Mouse (Mus musculus): ENCODE results near the gene Alpk1.

The Alpk1 gene

DNA sequence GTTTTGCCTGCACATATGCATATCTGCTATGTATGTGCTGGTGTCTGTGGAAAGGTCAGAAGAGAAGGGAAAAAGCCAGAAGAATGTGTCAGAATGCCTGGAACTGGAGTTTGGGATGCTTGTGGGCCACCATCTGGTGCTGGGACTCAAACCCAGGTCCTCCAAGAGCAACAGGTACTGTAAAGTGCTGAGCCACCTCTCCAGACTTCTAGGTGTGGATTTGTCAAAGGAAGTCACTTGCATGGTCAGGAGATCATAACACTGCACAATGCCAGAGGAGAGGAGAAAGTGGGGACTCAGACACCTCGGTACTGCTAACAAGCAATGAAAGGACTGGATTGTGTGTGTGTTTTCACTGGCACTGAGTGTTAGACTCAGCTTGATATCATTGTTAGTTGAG, 150.1 kb downstream of the Alpk1 start:
- DNase-seq (ENCODE audit: low spot score in 2 of 2), result no peak

DNA sequence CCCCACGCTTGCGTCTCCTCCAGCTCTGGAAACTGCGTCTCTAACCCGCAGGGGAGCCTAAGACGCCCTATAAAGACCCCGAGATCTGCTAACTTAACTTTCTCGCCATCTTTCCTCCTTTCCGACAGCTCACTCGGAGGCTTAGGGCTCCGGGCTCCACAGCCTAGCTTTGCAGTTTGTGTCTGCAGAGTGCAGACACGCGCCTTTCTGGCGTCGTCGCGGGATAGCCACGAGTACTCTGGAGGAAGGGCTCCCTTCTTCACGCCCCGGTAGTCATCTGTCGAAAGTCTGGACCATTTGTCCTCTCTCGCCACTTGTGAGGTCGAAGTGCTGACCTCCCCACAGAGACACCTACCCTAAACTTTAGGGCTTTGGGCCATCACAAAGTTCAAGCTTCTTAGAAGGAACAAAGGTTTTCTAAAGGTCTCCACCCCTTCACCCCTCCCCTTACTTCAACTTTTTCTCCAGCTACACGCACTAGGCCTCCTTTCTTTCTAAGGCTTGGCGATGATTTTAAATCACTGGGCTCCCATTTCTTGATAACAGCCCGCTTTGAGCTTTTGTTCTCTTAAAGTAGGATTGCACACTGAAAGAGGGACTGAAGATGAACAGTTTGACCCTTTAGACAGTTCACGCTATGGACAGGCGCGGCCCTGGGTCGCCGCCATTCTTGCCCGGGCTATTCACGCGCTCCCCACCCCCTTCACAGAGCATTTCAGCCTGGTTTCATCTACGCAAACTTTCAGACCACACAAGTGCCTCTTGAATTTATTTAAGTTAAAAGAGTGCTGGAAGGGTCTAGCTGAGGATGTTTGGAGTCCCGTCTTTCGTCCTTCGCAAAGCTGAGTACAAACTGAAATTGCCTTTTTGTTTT, 151.8 kb downstream of the Alpk1 start:
- no peak for DNase-seq (ENCODE audit: low spot score in 2 of 2)

DNA sequence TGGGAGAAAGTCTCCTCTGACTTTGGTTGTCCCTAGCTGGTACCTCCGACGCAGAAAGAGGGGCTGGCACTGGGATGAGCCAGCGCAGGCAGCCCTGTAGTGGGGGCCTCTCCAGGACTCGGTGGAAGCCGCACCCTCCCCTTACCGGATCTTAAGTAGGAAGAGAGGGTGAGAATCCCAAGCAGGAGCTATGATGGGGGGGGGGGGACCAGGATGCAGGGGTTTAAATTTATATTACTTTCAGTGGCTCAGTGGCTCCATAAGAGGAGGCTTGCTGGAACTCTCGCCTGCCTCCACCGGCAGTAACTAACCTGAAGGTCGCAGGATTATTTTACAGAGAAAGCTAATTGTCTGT, 152.4 kb downstream of the Alpk1 start:
- no peak for DNase-seq (ENCODE audit: low spot score in 2 of 2)

DNA sequence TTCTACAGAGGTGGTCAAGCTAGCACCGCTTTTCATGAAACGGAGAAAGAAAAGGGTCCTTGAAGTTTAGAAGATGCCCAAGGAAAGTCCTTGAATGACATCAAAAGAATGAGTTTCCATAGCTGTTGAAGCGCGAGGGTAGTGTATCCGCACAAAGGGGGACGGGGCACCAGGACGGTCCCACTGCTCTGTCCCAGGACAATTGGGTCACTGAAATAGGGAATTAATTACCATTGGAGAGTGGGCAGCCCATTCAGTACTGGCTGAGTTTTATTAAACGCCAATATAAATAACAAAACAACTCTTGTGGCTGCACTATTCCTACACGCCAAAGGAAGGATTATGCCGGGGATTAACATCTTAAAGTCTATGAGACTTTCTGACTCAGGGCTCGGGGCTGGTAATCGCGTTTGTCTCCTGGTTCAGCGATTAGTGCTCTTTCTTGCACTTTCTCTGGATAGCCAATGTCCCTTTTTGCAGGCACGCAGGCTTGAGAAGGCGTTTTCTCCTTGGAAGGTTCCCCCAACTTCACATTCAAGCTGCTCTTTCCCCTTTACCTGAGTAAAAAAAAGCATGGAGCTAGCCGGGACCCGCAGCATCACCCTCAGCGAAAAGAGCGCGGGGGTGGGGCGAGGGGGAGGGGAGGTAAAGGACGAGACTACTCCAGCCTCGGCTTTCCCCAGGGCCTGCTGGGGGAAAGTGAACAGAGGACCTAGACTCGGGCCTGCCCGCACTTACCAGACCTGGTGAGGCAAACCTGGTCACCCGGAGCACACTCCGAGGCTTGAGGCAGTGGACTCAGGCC, 153.0 kb downstream of the Alpk1 start:
- DNase-seq (ENCODE audit: low spot score in 2 of 2), result no peak

DNA sequence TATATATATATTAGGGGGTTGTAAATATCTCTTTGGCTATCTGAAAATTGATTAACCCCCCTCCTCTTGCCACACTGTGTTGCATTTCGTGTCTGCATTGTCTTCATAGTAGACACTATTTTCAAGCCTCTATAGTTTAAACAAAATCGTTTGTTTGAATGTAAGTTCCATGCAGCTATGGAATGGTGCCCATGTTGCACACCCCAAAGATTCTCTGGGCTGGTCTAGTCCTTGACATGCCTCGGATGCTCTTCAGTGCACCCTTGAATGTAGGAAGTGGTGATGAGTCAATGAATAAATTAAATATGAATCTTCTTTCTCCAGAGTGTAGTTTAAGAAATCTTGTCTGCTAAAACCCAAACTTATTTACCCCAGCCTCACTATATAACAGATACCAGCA, 153.8 kb downstream of the Alpk1 start:
- DNase-seq (ENCODE audit: low spot score in 2 of 2), result no peak

DNA sequence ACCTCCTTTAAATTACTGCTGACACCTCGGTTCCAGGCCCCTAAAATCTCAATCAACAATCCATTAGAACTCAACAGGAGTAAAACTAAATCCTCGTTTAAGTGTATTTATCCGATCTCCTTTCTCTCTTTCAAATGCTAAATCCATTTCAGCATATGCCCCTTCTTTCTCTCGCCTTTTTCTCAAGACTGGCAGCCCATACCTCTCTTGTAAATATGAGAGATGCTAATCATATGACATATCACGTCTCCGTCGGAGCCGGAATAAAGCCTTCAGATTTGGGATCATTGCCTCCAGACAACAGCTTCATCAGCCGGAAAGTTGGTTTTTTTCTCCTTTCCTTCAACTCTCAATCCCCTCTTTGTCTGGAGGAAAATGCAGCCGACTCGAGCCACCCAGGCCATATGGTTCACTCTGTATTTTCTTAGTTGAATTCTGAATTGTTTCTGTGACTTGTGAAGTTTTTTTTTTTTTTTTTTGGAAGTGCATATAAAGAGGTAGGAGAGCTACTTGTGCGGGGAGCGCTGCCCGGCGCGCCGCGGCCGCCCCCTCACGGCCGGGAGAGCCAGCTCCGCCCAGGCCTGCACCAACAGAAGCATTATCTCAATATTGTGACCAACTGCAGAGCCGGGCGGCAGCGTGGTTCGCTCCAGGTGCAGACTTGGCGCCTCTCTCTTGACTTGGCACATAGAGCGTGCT, 154.5 kb downstream of the Alpk1 start:
- no peak for DNase-seq (ENCODE audit: low spot score in 2 of 2)

DNA sequence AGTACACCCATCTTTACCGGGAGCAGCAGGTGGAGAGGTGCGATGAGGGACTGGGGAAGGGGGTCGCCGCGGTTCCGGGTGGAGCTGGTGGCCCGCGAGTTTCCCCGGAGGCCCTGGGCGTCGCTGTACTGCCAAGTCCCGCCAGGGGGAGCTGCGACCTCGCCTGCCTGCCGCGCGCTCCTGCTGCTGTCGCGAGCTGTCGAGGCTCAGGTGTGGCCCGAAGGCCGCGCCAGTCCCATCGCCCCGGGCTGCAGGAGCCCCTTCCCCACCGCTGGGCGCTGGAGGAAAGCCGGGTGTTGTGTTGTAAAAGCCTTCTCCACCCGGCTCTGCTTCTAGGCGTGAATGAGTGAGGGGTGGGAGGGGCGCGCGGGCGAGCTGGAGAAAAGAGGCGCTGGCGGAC, 155.0 kb downstream of the Alpk1 start:
- peak; percentile 51 to 75 for DNase-seq (ENCODE audit: low spot score in 2 of 2)

Data from natural killer cell, adult 2 months (primary cell).